Mouse (Mus musculus): ENCODE measurements around the gene Etv3. TPM values are rescaled to one million over a fixed set of nuclear protein-coding genes. Genes with fewer than 3 reads are reported as not detected.
"Not testable (repeated sequence)": the region's sequence is repeated elsewhere in the genome, so short reads cannot be mapped to it uniquely, and the experiment has no call there.

Gene Etv3
- total RNA-seq (2021), result 10 to 100 TPM; 14.7 to 15.7 TPM

- peak; percentile 86 to 95 for DNase-seq (ENCODE audit: extremely low spot score in 1 of 2, low spot score in 2 of 2)
- intact Hi-C loops (cut with DNase I), result loop anchor here (5.0 kb wide), 1 partner anchor 37 kb away; no protein-coding TSS in a partner anchor
Observed at GRCm38 (mm10) chr3:87525043-87525836, at the start of gene Etv3. Gene Etv3, plus strand, starts transcription at chr3:87525407.

- intact Hi-C loops (cut with DNase I), result not testable (repeated sequence)
Observed at GRCm38 (mm10) chr3:87477948-87478347, 47.3 kb upstream of the Etv3 start.

GRCm38 (mm10) chr3:87478596-87478995 is 46.6 kb upstream of the Etv3 start:
- DNase-seq (ENCODE audit: extremely low spot score in 1 of 2, low spot score in 2 of 2); intact Hi-C loops (cut with DNase I): not testable (repeated sequence)

More at GRCm38 (mm10) chr3:87477948-87478347, 47.3 kb upstream of the Etv3 start:
- not testable (repeated sequence) for DNase-seq (ENCODE audit: extremely low spot score in 1 of 2, low spot score in 2 of 2)

DNA sequence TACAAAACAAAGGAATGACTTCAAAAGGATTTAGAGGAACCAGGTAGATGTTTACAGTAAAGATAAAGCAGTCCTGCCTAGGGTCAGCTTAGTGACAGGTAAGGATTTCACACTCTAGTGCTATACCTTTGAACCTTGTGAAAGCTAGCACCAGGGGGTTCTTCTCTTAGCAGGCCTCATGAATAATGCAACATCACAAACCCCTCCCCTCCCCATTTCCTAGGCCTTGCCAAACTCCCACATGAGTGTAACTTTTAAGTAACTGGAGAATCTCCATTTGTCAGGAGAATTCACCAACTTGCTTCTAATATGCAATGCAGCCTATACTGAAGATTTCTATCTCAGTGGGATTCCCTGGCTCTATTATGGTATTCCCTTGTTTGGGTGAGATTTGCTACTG is 46.0 kb upstream of the Etv3 start:
- DNase-seq (ENCODE audit: extremely low spot score in 1 of 2, low spot score in 2 of 2); intact Hi-C loops (cut with DNase I): not testable (repeated sequence)

DNA sequence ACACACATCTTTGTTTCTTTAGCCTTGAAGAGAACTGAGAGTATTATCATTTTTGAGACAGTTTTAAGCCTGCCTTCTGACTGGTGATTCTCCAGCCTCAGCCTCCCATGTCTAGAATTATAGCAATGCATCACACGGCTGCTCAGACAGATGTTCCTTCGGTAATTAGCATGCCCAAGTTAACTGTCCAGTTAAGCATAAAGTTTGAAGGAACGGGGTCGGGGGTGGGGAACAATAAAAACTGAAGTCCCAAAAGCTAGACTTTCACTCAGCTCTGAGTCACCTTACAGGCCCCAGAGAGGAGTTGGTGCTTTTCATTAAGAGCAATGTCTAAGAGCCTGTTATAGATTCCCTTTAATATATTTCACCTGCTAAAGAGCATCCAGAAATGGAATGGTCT is 37.8 kb upstream of the Etv3 start:
- intact Hi-C loops (cut with DNase I), result no loop called here
- DNase-seq (ENCODE audit: extremely low spot score in 1 of 2, low spot score in 2 of 2), result no peak

- DNase-seq (ENCODE audit: extremely low spot score in 1 of 2, low spot score in 2 of 2), result no peak
- intact Hi-C loops (cut with DNase I), result no loop called here
Observed at GRCm38 (mm10) chr3:87487911-87488310, 37.3 kb upstream of the Etv3 start.

GRCm38 (mm10) chr3:87498266-87498665 is 26.9 kb upstream of the Etv3 start:
- no peak for DNase-seq (ENCODE audit: extremely low spot score in 1 of 2, low spot score in 2 of 2)
- intact Hi-C loops (cut with DNase I), result no loop called here

DNA sequence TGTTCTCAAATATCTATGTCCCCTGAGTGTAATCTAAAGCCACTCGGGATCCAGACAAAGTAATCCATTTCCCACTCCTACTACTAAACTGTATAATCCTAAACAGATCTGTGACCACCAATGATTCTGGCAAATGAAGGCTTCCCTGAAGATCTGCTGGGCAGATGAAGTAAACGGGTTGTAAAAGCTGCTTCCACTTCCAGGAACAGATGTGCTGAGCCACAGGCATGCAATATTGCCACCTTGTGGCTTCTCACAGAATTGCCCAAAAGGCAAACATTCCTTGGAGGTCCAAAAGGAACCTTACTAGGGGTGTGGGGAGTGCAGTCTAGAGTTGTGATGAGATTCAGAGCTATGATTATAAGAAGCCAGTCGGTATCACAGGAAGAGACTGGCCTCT is 26.1 kb upstream of the Etv3 start:
- intact Hi-C loops (cut with DNase I), result no loop called here
- peak; percentile 63 to 77 for DNase-seq (ENCODE audit: extremely low spot score in 1 of 2, low spot score in 2 of 2)

GRCm38 (mm10) chr3:87500088-87501055 is 24.8 kb upstream of the Etv3 start:
- peak in 1 of 2 experiments; percentile 30 for DNase-seq (ENCODE audit: extremely low spot score in 1 of 2, low spot score in 2 of 2)
- intact Hi-C loops (cut with DNase I), result loop anchor here (2.0 to 5.0 kb wide), 4 partner anchors 176 to 468 kb away; no protein-coding TSS in a partner anchor

DNA sequence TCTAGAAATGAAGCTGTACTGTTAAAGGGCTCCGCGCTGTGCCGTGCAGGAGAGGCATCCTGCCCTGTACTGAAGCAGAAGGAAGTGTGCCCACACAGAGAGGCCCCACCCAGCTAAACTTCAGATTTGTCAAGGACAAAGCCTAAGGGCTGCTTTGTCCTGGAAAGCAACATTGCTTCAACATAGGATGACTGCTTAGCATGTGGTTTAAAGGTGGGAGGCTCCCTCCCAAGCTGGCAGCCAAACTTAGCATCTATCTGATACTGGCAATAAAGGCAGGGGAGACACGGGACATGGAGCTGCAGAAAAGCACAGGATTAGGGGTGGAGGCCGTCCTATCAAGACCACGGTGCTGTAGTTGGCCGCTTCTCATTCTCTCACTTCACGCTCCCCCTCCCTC is 24.1 kb upstream of the Etv3 start:
- no peak for DNase-seq (ENCODE audit: extremely low spot score in 1 of 2, low spot score in 2 of 2)
- intact Hi-C loops (cut with DNase I), result loop anchor here (2.0 to 5.0 kb wide), 4 partner anchors 176 to 469 kb away; no protein-coding TSS in a partner anchor

- DNase-seq (ENCODE audit: extremely low spot score in 1 of 2, low spot score in 2 of 2), result no peak
- intact Hi-C loops (cut with DNase I), result loop anchor here (5.0 kb wide), 2 partner anchors 410 to 470 kb away; no protein-coding TSS in a partner anchor
Observed at GRCm38 (mm10) chr3:87502771-87503170, 22.4 kb upstream of the Etv3 start.

DNA sequence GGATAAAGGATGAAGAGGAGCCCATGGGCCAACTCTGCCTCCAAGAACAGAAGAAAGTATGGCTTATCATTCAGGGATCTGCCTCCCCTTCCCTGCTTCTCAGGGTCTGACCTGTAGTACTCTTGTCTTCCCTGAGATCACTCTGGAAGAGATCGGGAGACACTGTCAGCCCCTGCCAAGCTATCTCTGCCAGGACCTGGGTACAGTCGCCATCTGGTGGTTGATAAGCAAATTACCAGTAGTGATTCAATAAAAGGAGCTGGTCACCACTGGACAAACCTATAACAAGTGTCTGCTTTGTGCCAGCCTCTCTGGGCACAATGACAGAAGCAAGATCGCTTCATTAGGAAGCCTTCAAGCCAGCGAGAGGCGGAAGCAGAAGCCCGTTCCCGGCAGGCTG is 20.9 kb upstream of the Etv3 start:
- intact Hi-C loops (cut with DNase I), result loop anchor here (5.0 kb wide), 2 partner anchors 412 to 472 kb away; no protein-coding TSS in a partner anchor
- peak in 1 of 2 experiments; percentile 42 for DNase-seq (ENCODE audit: extremely low spot score in 1 of 2, low spot score in 2 of 2)

DNA sequence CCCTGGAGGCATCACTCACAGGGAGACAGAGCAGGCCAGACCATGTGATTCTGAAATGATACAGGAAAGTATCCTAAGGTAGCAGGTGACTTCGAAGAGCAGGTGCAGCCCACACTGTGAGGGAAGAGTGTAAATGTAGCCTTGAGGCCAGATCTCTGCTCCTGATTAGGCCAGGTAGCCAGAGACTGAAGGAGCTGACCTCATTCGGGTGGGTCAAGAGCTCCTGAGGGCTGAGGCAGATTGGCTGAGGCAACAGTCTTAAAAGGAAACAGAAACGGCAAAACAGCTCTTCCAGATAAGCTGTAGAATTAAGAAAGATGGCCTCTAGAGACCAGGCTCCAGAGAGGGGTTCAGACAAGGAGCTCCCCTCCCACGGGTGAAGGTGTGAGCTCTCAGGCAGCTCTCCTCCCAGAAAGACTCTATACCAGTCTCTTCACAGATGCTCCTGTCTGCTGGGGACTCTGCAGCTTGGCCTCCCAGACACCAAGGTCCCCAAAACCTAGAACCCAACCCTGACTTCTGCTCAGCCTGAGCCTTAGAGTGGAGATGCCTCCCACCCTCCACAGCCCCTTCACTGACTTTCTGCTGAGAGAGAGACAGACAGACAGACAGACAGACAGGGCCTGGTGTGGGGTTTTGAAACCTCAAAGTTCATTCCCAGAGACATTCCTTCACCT is 20.3 kb upstream of the Etv3 start:
- intact Hi-C loops (cut with DNase I), result loop anchor here (5.0 kb wide), 2 partner anchors 413 to 473 kb away; no protein-coding TSS in a partner anchor
- DNase-seq (ENCODE audit: extremely low spot score in 1 of 2, low spot score in 2 of 2), result no peak

- no peak for DNase-seq (ENCODE audit: extremely low spot score in 1 of 2, low spot score in 2 of 2)
- intact Hi-C loops (cut with DNase I), result no loop called here
Observed at GRCm38 (mm10) chr3:87506456-87507416, 18.5 kb upstream of the Etv3 start.

DNA sequence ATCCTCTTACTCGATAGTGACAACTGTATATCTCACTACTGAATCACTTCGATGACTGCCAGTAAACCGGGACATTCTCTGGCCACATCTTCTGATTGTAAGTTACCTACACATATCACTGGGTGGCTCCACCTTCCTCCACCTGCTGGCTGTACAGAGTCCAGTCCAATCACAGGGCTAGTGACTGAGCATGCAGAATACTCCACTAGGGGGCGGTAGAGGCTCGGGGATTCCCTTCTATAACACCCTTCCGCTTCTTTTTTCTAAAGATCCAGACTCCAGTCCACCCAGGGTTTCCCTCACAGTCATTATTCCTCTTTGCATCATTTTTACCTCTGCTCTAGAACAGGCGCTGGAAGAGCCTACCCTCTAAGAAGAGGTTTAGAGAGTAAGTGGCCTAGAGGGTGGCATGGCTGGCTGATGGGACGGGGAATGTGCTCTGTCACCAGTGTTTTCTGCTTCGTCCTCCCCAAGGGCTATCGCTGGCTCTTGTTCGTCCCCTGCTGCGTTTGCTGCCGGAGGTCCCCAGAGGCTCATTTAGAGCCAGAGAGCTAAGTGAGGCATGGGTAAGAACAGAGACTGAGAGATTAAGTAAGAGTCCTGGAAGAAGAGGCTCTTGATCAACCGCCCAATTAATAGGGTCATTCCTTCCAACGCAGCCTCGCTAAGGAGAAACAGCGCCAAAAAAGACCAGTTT is 16.9 kb upstream of the Etv3 start:
- peak; percentile 64 to 86 for DNase-seq (ENCODE audit: extremely low spot score in 1 of 2, low spot score in 2 of 2)
- intact Hi-C loops (cut with DNase I), result loop anchor here (1.0 kb wide), 1 partner anchor 55 kb away; no protein-coding TSS in a partner anchor

- intact Hi-C loops (cut with DNase I), result no loop called here
- DNase-seq (ENCODE audit: extremely low spot score in 1 of 2, low spot score in 2 of 2), result peak in 1 of 2 experiments; percentile 61
Observed at GRCm38 (mm10) chr3:87509061-87509460, 16.1 kb upstream of the Etv3 start.

GRCm38 (mm10) chr3:87510832-87511231 is 14.4 kb upstream of the Etv3 start:
- no peak for DNase-seq (ENCODE audit: extremely low spot score in 1 of 2, low spot score in 2 of 2)
- intact Hi-C loops (cut with DNase I), result no loop called here

Measured in left cerebral cortex, postnatal 10 days (tissue).